Mouse (Mus musculus) C2C12 (cell line): Measurements from ENCODE around the gene Aptx.

Source experiments
- CEBPB ChIP-seq: IDR thresholded peaks from one replicate; pipeline ENCODE4 v1.6.1; 2011; ENCODE audit warnings: low read depth, mild to moderate bottlenecking, control low read depth, moderate library complexity
- CTCF ChIP-seq: IDR thresholded peaks from one replicate; pipeline ENCODE4 v1.5.1; 2011; ENCODE audit not compliant: control insufficient read depth, insufficient read depth, insufficient read length
- FOSL1 ChIP-seq: IDR thresholded peaks from one replicate; pipeline ENCODE4 v1.8.0; 2011; ENCODE audit warnings: mild to moderate bottlenecking, low read length; ENCODE audit not compliant: poor library complexity, insufficient read depth, severe bottlenecking
- MAX ChIP-seq: IDR thresholded peaks from one replicate; pipeline ENCODE4 v1.6.1; 2011; ENCODE audit warnings: mild to moderate bottlenecking, control low read depth
- MYOD1 ChIP-seq: IDR thresholded peaks from one replicate; pipeline ENCODE4 v1.6.1; 2011; ENCODE audit warnings: low read depth; ENCODE audit not compliant: control insufficient read depth, insufficient read length
- MYOG ChIP-seq: IDR thresholded peaks from one replicate; pipeline ENCODE4 v1.6.1; 2011; ENCODE audit not compliant: control insufficient read depth, insufficient read length; ENCODE audit errors: extremely low read depth
- USF1 ChIP-seq: IDR thresholded peaks from one replicate; pipeline ENCODE4 v1.6.1; 2011; ENCODE audit warnings: low read depth, mild to moderate bottlenecking, control low read depth, moderate library complexity

DNA sequence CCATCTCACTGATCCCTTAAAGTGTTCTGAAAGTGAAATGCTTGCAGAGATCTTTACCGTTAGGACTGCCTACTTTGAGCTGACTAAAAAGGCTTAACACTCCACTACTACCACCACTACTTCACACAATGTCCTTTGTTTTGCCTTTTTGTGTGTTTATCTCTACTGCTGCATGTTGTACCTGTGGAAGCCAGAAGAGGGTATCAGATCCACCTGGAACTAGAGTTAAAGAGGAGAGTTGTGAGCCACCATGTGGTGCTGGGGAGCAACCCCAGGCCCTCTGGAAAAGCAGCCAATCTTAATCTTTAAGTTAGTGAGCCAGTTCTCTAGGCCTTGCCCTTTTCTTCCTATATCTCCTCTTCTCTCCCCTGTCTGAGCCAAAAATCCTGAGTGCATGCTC is 24.3 kb upstream of the Aptx start:
- no peak for TF ChIP-seq CTCF
- no peak for TF ChIP-seq USF1
- TF ChIP-seq MYOG: no peak
- TF ChIP-seq MAX: no peak
- no peak for TF ChIP-seq FOSL1
- no peak for TF ChIP-seq CEBPB
- no peak for TF ChIP-seq MYOD1
